Mouse (Mus musculus): ENCODE measurements around the gene Rexo4. TPM values are rescaled to one million over a fixed set of nuclear protein-coding genes. Genes with fewer than 3 reads are reported as not detected.

Gene Rexo4
- total and polyA plus RNA-seq, 2 experiments from 2014 or later: 13.3 to 22.9 TPM

- WGBS: 82% methylated on average over 1 of the region's 1 CpGs
- DNase-seq (ENCODE audit: low spot score) (no peak), ATAC-seq (ENCODE audit: insufficient read depth, low read depth) (no peak)
These were observed 33.3 kb upstream of the Rexo4 start for GRCm38 (mm10) chr2:26997498-26997897.

GRCm38 (mm10) chr2:26993936-26994335 is 29.8 kb upstream of the Rexo4 start:
- TF ChIP-seq CTCF (IDR thresholded peaks at IDR 0.05; ENCODE audit: low read depth) (no peak), EP300 (IDR thresholded peaks at IDR 0.05; ENCODE audit: low read depth) (no peak)

More at GRCm38 (mm10) chr2:26997498-26997897, 33.3 kb upstream of the Rexo4 start:
- Histone ChIP-seq H3K4me2 (ENCODE audit: low read depth, low read length) (no peak overlapping the region), H3K9ac (replicated peaks; ENCODE audit: low read depth, low read length) (no peak overlapping the region), H3K36me3 (replicated peaks; ENCODE audit: control insufficient read depth, insufficient read depth, low read length) (no peaks in the 10 kb centered on the region), H3K27ac (ENCODE audit: low read depth) (no peak overlapping the region), H3K9me3 (replicated peaks; ENCODE audit: control insufficient read depth, low read length) (no peaks in the 10 kb centered on the region), H3K4me3 (ENCODE audit: low read depth, low read length) (no peak overlapping the region), H3K4me1 (ENCODE audit: control insufficient read depth, insufficient read depth) (no peaks in the 10 kb centered on the region), H3K27me3 (ENCODE audit: control insufficient read depth, insufficient read depth, low read length) (no peaks in the 10 kb centered on the region)
- TF ChIP-seq EP300 (IDR thresholded peaks at IDR 0.05; ENCODE audit: low read depth) (no peak), CTCF (IDR thresholded peaks at IDR 0.05; ENCODE audit: low read depth) (no peak)

GRCm38 (mm10) chr2:26984640-26985039 is 20.5 kb upstream of the Rexo4 start:
- Histone ChIP-seq H3K4me1 (ENCODE audit: control insufficient read depth, insufficient read depth) (no peaks in the 10 kb centered on the region), H3K27ac (ENCODE audit: low read depth) (no peak overlapping the region), H3K4me2 (ENCODE audit: low read depth, low read length) (no peak overlapping the region), H3K4me3 (ENCODE audit: low read depth, low read length) (no peak overlapping the region), H3K27me3 (ENCODE audit: control insufficient read depth, insufficient read depth, low read length) (no peaks in the 10 kb centered on the region), H3K9me3 (replicated peaks; ENCODE audit: control insufficient read depth, low read length) (no peaks in the 10 kb centered on the region), H3K9ac (replicated peaks; ENCODE audit: low read depth, low read length) (no peak overlapping the region), H3K36me3 (replicated peaks; ENCODE audit: control insufficient read depth, insufficient read depth, low read length) (no peaks in the 10 kb centered on the region)
- DNase-seq (ENCODE audit: low spot score): no peak
- no peak for ATAC-seq (ENCODE audit: insufficient read depth, low read depth)
- 78% methylated on average over 5 of the region's 5 CpGs for WGBS
- no peak for TF ChIP-seq EP300 (IDR thresholded peaks at IDR 0.05; ENCODE audit: low read depth)
- TF ChIP-seq CTCF (IDR thresholded peaks at IDR 0.05; ENCODE audit: low read depth): no peak

More at GRCm38 (mm10) chr2:26993936-26994335, 29.8 kb upstream of the Rexo4 start:
- DNase-seq (ENCODE audit: low spot score): no peak
- Histone ChIP-seq H3K36me3 (replicated peaks; ENCODE audit: control insufficient read depth, insufficient read depth, low read length) (no peaks in the 10 kb centered on the region), H3K9ac (replicated peaks; ENCODE audit: low read depth, low read length) (no peak overlapping the region), H3K27ac (ENCODE audit: low read depth) (no peak overlapping the region), H3K9me3 (replicated peaks; ENCODE audit: control insufficient read depth, low read length) (no peaks in the 10 kb centered on the region), H3K4me3 (ENCODE audit: low read depth, low read length) (no peak overlapping the region), H3K4me1 (ENCODE audit: control insufficient read depth, insufficient read depth) (no peaks in the 10 kb centered on the region), H3K27me3 (ENCODE audit: control insufficient read depth, insufficient read depth, low read length) (no peaks in the 10 kb centered on the region), H3K4me2 (ENCODE audit: low read depth, low read length) (no peak overlapping the region)
- ATAC-seq (ENCODE audit: insufficient read depth, low read depth): no peak
- 60% methylated on average over 3 of the region's 3 CpGs for WGBS

- 84% methylated on average over 2 of the region's 2 CpGs for WGBS
- Histone ChIP-seq H3K4me1 (ENCODE audit: control insufficient read depth, insufficient read depth) (no peaks in the 10 kb centered on the region), H3K4me2 (ENCODE audit: low read depth, low read length) (no peak overlapping the region)
These were observed 20.0 kb upstream of the Rexo4 start for GRCm38 (mm10) chr2:26984179-26984578.

GRCm38 (mm10) chr2:26980361-26980760 is 16.2 kb upstream of the Rexo4 start:
- Histone ChIP-seq H3K4me2 (ENCODE audit: low read depth, low read length) (no peak overlapping the region), H3K27ac (ENCODE audit: low read depth) (no peak overlapping the region)

More at GRCm38 (mm10) chr2:26984179-26984578, 20.0 kb upstream of the Rexo4 start:
- ATAC-seq (ENCODE audit: insufficient read depth, low read depth) (no peak), DNase-seq (ENCODE audit: low spot score) (no peak)
- Histone ChIP-seq H3K4me3 (ENCODE audit: low read depth, low read length) (no peak overlapping the region), H3K9ac (replicated peaks; ENCODE audit: low read depth, low read length) (no peak overlapping the region), H3K36me3 (replicated peaks; ENCODE audit: control insufficient read depth, insufficient read depth, low read length) (no peaks in the 10 kb centered on the region), H3K27ac (ENCODE audit: low read depth) (no peak overlapping the region), H3K27me3 (ENCODE audit: control insufficient read depth, insufficient read depth, low read length) (no peaks in the 10 kb centered on the region), H3K9me3 (replicated peaks; ENCODE audit: control insufficient read depth, low read length) (no peaks in the 10 kb centered on the region)
- no peak for TF ChIP-seq CTCF (IDR thresholded peaks at IDR 0.05; ENCODE audit: low read depth)
- no peak for TF ChIP-seq EP300 (IDR thresholded peaks at IDR 0.05; ENCODE audit: low read depth)

GRCm38 (mm10) chr2:26973960-26974359 is 9.8 kb upstream of the Rexo4 start:
- Histone ChIP-seq H3K36me3 (replicated peaks; ENCODE audit: control insufficient read depth, insufficient read depth, low read length) (no peaks in the 10 kb centered on the region), H3K4me3 (ENCODE audit: low read depth, low read length) (no peak overlapping the region), H3K9me3 (replicated peaks; ENCODE audit: control insufficient read depth, low read length) (no peaks in the 10 kb centered on the region), H3K4me1 (ENCODE audit: control insufficient read depth, insufficient read depth) (no peaks in the 10 kb centered on the region), H3K27ac (ENCODE audit: low read depth) (no peak overlapping the region), H3K27me3 (ENCODE audit: control insufficient read depth, insufficient read depth, low read length) (no peaks in the 10 kb centered on the region), H3K4me2 (ENCODE audit: low read depth, low read length) (no peak overlapping the region), H3K9ac (replicated peaks; ENCODE audit: low read depth, low read length) (no peak overlapping the region)
- TF ChIP-seq CTCF (IDR thresholded peaks at IDR 0.05; ENCODE audit: low read depth) (no peak), EP300 (IDR thresholded peaks at IDR 0.05; ENCODE audit: low read depth) (no peak)
- ATAC-seq (ENCODE audit: insufficient read depth, low read depth): no peak
- DNase-seq (ENCODE audit: low spot score): no peak
- 19% methylated on average over 4 of the region's 4 CpGs for WGBS

More at GRCm38 (mm10) chr2:26980361-26980760, 16.2 kb upstream of the Rexo4 start:
- Histone ChIP-seq H3K4me1 (ENCODE audit: control insufficient read depth, insufficient read depth) (no peaks in the 10 kb centered on the region), H3K9ac (replicated peaks; ENCODE audit: low read depth, low read length) (no peak overlapping the region), H3K9me3 (replicated peaks; ENCODE audit: control insufficient read depth, low read length) (no peaks in the 10 kb centered on the region), H3K36me3 (replicated peaks; ENCODE audit: control insufficient read depth, insufficient read depth, low read length) (no peaks in the 10 kb centered on the region), H3K27me3 (ENCODE audit: control insufficient read depth, insufficient read depth, low read length) (no peaks in the 10 kb centered on the region), H3K4me3 (ENCODE audit: low read depth, low read length) (no peak overlapping the region)
- 64% methylated on average over 1 of the region's 1 CpGs for WGBS
- ATAC-seq (ENCODE audit: insufficient read depth, low read depth) (no peak), DNase-seq (ENCODE audit: low spot score) (no peak)
- TF ChIP-seq CTCF (IDR thresholded peaks at IDR 0.05; ENCODE audit: low read depth) (no peak), EP300 (IDR thresholded peaks at IDR 0.05; ENCODE audit: low read depth) (no peak)
